Mouse (Mus musculus) fat pad, adult 2 months (tissue): ENCODE results near the gene Scaf8.
"Not testable (repeated sequence)": the region's sequence is repeated elsewhere in the genome, so short reads cannot be mapped to it uniquely, and the experiment has no call there.

Source experiments
- DNase-seq: peaks from one replicate; pipeline ENCODE4 v3.0.0-alpha.2; 2011; ENCODE audit warnings: low read depth, low spot score; ENCODE audit errors: extremely low read depth

Scaf8 gene

DNA sequence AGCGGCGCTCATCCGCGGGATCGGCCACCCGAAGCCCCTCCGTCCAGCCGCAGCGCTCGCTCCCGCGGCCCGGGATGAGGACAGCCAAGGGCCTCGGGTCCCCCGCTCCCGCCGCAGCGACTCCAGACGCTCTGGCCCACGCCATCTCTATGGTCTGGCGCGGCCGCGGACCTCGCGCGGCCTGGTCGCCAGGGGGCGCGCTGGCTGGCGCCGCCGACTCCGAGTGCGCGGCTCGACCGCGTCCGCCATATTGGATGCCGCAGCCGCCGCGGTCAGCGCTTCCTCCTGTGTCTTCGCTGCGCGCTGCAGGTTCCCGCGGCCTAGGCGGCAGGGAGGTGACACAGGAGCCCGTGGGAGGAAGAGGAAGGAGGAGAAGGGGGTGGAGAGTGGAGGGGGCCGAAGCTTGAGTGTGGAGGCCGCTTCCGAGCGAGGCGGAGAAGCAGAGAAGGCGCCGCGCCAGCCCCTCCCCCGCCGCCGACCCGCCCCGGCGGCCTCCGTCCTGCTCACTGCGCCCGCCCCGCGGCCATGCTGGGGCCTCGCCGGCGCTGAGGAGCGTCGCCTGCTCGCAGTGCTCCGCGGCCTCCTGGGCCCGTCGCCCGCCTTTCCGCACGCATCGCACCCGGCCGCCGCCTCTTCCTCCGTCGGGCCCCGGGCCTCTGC lies at the start of gene Scaf8:
Scaf8 (plus strand) TSS at position 253 of the 660 bp plus-strand sequence.
- DNase-seq: no peak

GRCm38 (mm10) chr17:3075166-3075872 lies 39.5 kb upstream of the Scaf8 start:
- DNase-seq: no peak

DNA sequence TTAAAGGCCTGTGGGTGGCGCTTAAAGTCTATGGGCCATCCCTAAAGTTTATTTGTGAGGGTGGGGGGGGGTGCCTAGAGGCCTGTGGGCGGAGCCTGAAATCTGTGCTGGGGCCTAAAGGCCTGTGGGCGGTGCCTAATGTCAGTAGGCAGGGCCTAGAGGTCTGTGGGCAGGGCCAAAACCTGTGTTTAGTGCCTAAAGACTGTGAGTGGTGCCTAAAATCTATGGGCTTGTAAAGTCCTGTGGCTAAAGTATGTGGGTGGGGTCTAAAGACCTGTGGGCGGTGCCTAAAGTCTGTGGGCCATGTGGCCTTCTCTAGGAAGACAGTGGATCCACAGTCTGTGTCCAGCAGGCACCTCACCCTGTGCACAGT lies 38.9 kb upstream of the Scaf8 start:
- no peak for DNase-seq

DNA sequence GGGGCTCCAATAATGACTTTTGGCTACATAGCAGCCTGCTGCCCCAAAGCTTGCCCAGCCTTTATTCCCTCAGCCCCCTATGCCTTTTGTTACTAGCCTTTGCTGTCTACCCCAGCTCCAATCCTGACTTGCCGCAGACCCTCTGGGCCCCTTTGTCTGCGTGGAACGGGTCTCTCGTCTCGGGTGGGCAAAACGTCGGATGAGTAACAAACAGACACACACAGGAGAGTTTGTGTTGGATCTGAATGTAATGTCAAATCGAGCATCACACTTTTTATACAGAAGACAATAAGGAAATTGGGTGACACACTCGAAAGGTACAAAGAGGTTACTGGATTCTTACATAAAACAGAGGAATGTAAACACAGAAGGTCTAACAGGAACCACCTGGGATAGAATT lies 36.8 kb upstream of the Scaf8 start:
- not testable (repeated sequence) for DNase-seq

GRCm38 (mm10) chr17:3080587-3081349 lies 34.0 kb upstream of the Scaf8 start:
- not testable (repeated sequence) for DNase-seq

GRCm38 (mm10) chr17:3081512-3082100 lies 33.2 kb upstream of the Scaf8 start:
- DNase-seq: not testable (repeated sequence)

GRCm38 (mm10) chr17:3082125-3082755 lies 32.5 kb upstream of the Scaf8 start:
- peak; percentile 43 for DNase-seq

GRCm38 (mm10) chr17:3082756-3083749 lies 31.7 kb upstream of the Scaf8 start:
- DNase-seq: not testable (repeated sequence)

DNA sequence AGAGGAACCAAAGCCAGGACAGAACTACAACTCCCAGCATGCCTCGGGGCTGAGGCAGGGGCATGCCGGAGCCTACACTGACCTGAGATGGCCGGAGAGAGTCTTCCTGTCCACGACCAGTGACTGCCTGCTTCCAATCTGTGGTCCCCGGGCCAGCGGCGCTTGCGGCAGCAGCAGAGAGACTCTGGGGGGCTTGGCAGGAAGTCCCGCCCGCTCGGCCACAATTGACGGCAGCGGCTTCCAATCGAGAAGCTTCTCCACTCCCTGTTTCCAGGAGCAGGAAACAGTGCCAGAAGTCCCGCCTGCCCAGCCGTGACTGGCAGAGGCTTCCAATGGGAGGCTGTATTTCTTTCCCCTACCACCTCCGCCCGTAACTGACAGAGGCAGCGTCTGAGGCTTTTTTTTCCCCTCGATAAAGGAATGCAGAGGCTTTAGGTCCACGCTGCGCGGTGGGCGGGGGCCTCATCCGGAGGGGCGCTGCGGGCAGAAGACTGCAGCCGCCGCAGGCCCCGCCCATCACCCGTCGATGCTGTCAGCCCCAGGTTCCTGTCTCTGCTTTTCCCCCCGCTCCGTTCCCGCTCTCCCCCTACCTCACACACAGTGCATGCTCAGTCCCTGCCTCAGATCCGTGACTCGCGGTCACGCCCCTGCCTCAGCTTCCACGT lies 30.8 kb upstream of the Scaf8 start:
- DNase-seq: peak; percentile 61

DNA sequence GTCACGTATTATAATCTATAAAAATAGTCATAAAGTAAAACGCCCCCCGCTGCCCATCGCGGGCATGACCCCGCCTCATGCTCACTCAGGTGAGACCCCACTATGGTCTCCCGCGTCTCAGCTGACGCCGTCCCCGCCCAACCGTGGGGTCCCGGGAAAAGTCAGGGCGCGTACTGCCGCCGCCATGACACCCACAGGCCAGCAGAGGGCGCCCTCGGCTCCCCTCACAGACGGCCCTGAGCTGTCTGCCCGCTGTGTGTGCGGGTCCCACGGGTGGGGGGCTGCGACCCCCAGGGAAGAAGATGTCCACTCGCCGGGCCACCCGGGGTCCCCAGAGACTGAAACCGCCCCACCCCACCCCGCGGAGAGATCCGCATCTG lies 30.2 kb upstream of the Scaf8 start:
- no peak for DNase-seq

DNA sequence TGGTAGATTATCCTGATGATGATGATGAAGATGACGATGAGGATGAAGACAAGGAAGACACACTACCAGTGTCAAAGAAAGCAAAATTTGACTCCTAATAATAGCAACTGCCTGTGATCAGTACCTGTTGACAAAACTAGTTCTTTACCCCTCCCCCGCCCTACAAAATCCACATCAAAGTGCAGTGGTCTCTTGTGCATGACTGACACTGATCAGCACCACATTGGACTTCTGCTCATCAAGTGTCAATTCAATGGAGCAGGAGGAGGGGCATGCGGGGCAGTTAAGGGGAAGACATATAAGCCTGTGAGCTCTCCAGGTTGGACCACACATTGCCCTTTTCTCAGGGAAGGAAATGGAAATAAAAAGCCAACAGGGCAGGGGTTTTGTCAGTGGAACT lies 29.6 kb upstream of the Scaf8 start:
- no peak for DNase-seq

DNA sequence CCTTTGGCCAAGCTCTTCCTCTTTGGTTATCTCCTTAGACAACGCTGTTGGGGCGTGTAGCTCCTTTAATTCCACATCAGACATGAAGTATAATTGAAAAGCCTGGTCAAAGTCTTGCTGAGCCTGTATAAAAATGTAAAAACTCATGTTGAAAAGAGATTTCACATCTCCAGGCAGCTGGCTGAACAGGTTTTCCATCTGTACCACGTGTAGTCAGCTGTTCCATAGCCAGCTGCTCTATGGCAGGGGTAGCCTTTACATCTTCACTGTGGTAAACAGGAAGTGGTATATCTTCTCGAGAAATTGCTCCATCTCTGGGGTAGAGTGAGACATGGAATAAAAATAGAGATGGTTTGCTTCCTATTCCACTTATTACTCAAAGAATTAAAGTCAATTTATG lies 22.1 kb upstream of the Scaf8 start:
- DNase-seq: no peak

- not testable (repeated sequence) for DNase-seq
Measured at GRCm38 (mm10) chr17:3099273-3099672, 15.5 kb upstream of the Scaf8 start.

- no peak for DNase-seq
Measured at GRCm38 (mm10) chr17:3102336-3103165, 12.2 kb upstream of the Scaf8 start.

- DNase-seq: no peak
Measured at GRCm38 (mm10) chr17:3104154-3104931, 10.4 kb upstream of the Scaf8 start.

DNA sequence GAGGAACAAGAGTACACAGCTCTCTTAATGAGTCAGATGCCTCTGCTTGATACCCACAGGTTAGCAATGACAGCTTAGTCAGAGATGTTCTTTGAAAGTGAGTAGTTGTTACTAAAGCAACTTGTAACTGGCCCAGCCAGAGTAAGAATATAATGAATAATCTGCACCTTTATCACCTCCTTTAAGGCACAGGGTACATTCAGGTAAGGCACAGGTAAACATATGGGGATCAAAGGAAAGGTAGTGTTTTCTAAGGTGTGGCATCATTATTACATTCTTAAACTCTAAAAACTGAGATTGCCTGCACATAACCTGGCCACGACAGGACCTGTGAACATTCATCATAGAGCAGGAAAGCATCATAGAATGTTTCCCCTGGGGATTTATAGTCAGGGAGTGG lies 9.8 kb upstream of the Scaf8 start:
- DNase-seq: no peak

GRCm38 (mm10) chr17:3113737-3114357 lies 925 bp upstream of the Scaf8 start:
- DNase-seq: peak; percentile 31
